Mouse (Mus musculus): ENCODE measurements around the gene Muc3.
"Not testable (repeated sequence)": the region's sequence is repeated elsewhere in the genome, so short reads cannot be mapped to it uniquely, and the experiment has no call there.

Gene Muc3

GRCm38 (mm10) chr5:137149272-137149882 lies at the start of gene Muc3:
Gene Muc3, minus strand, starts transcription at chr5:137149322.
- not testable (repeated sequence) for DNase-seq

GRCm38 (mm10) chr5:137194488-137195120 lies 45.5 kb upstream of the Muc3 start:
- DNase-seq, result no peak

- DNase-seq, result no peak
Measured at GRCm38 (mm10) chr5:137193279-137193952, 44.3 kb upstream of the Muc3 start.

GRCm38 (mm10) chr5:137189326-137189725 lies 40.2 kb upstream of the Muc3 start:
- no peak for DNase-seq

- DNase-seq, result no peak
Measured at GRCm38 (mm10) chr5:137185362-137185761, 36.2 kb upstream of the Muc3 start.

GRCm38 (mm10) chr5:137179646-137180374 lies 30.7 kb upstream of the Muc3 start:
- DNase-seq, result no peak

- no peak for DNase-seq
Measured at GRCm38 (mm10) chr5:137173967-137174366, 24.8 kb upstream of the Muc3 start.

- no peak for DNase-seq
Measured at GRCm38 (mm10) chr5:137172591-137172990, 23.5 kb upstream of the Muc3 start.

GRCm38 (mm10) chr5:137171478-137171877 lies 22.4 kb upstream of the Muc3 start:
- no peak for DNase-seq

- no peak for DNase-seq
Measured at GRCm38 (mm10) chr5:137170836-137171380, 21.8 kb upstream of the Muc3 start.

- DNase-seq, result no peak
Measured at GRCm38 (mm10) chr5:137167539-137167938, 18.4 kb upstream of the Muc3 start.

GRCm38 (mm10) chr5:137166012-137166411 lies 16.9 kb upstream of the Muc3 start:
- DNase-seq, result no peak

GRCm38 (mm10) chr5:137161853-137162252 lies 12.7 kb upstream of the Muc3 start:
- DNase-seq, result no peak

- DNase-seq, result peak; percentile 52
Measured at GRCm38 (mm10) chr5:137159461-137159860, 10.3 kb upstream of the Muc3 start.

- no peak for DNase-seq
Measured at GRCm38 (mm10) chr5:137153289-137153688, 4.2 kb upstream of the Muc3 start.

GRCm38 (mm10) chr5:137152623-137153022 lies 3.5 kb upstream of the Muc3 start:
- no peak for DNase-seq

- no peak for DNase-seq
Measured at GRCm38 (mm10) chr5:137140836-137141235, 8.3 kb downstream of the Muc3 start.

- no peak for DNase-seq
Measured at GRCm38 (mm10) chr5:137138977-137139376, 10.1 kb downstream of the Muc3 start.

GRCm38 (mm10) chr5:137134959-137135358 lies 14.2 kb downstream of the Muc3 start:
- DNase-seq, result no peak

GRCm38 (mm10) chr5:137131490-137131889 lies 17.6 kb downstream of the Muc3 start:
- peak; percentile 36 for DNase-seq

- peak; percentile 36 for DNase-seq
Measured at GRCm38 (mm10) chr5:137129281-137129680, 19.8 kb downstream of the Muc3 start.

- DNase-seq, result no peak
Measured at GRCm38 (mm10) chr5:137123516-137123915, 25.6 kb downstream of the Muc3 start.

- DNase-seq, result peak; percentile 81
Measured at GRCm38 (mm10) chr5:137122686-137123193, 26.4 kb downstream of the Muc3 start.

All from kidney, adult 18-20 months (tissue).